Mouse (Mus musculus) lung, adult 2 months (tissue): ENCODE results near the gene Arpc2.

ENCODE experiments used
- CTCF ChIP-seq: fragments of 200-500 bp; IDR thresholded peaks from 2 replicates; pipeline ENCODE4 v1.5.1; 2011; ENCODE audit warnings: mild to moderate bottlenecking, low read length, control low read depth; ENCODE audit not compliant: insufficient read depth
- POLR2A ChIP-seq: fragments of 200-500 bp; IDR thresholded peaks from 2 replicates; pipeline ENCODE4 v1.6.1; 2011; ENCODE audit warnings: low read depth, mild to moderate bottlenecking, control low read depth, low read length, borderline replicate concordance; ENCODE audit errors: extremely low read depth

GRCm38 (mm10) chr1:74250096-74250495, 14.2 kb downstream of the Arpc2 start:
- no peak for TF ChIP-seq POLR2A
- TF ChIP-seq CTCF = no peak
